Mouse (Mus musculus) limb, embryonic 13.5 days (tissue): ENCODE results near the gene Abl1. TPM values are rescaled to one million over a fixed set of nuclear protein-coding genes. Genes with fewer than 3 reads are reported as not detected.
A peak's percentile ranks its signal among the peaks of the same experiment; 100 is the strongest.

Experiments
- ATAC-seq: fragments of 200-750 bp; cut with Nextera tagmentation; 2 replicates; pipeline ENCODE4 v1.8.0; 2017; ENCODE audit warnings: low read depth, moderate number of reproducible peaks, moderate TSS enrichment; ENCODE audit not compliant: low FRiP score
- H3K27ac ChIP-seq: fragments of 300-500 bp; sonication (generic); 2 replicates; pipeline ENCODE4 v1.5.1; 2015; ENCODE audit warnings: inconsistent platforms, mild to moderate bottlenecking, moderate library complexity
- H3K27me3 ChIP-seq: fragments of 300-500 bp; sonication (generic); 2 replicates; pipeline ENCODE4 v1.6.1; 2015; ENCODE audit warnings: mild to moderate bottlenecking, inconsistent platforms
- H3K36me3 ChIP-seq: fragments of 300-500 bp; sonication (generic); 2 replicates; pipeline ENCODE4 v1.6.1; 2015; ENCODE audit warnings: inconsistent platforms, mild to moderate bottlenecking, moderate library complexity
- H3K4me1 ChIP-seq: fragments of 300-500 bp; sonication (generic); 2 replicates; pipeline ENCODE4 v1.6.1; 2015; ENCODE audit warnings: inconsistent platforms
- H3K4me2 ChIP-seq: fragments of 300-500 bp; sonication (generic); replicated peaks from 2 replicates; pipeline ENCODE4 v1.6.1; 2015; ENCODE audit warnings: inconsistent platforms, mild to moderate bottlenecking, moderate library complexity
- H3K4me3 ChIP-seq: fragments of 300-500 bp; sonication (generic); 2 replicates; pipeline ENCODE4 v1.5.1; 2015; ENCODE audit warnings: moderate library complexity, mild to moderate bottlenecking, inconsistent platforms
- H3K9ac ChIP-seq: fragments of 300-500 bp; sonication (generic); 2 replicates; pipeline ENCODE4 v1.6.1; 2015; ENCODE audit warnings: mild to moderate bottlenecking, inconsistent platforms
- H3K9me3 ChIP-seq: fragments of 300-500 bp; sonication (generic); 2 replicates; pipeline ENCODE4 v1.6.1; 2016; ENCODE audit warnings: inconsistent platforms
- WGBS: fragments of 180-500 bp; shearing (Covaris S2); methylation state at CpG from one replicate; pipeline ENCODE4 v1.1.7; 2015; 5-methylcytosine and 5-hydroxymethylcytosine counted together
- polyA plus RNA-seq: library from polyadenylated mRNA; unstranded; fragments of >200 nt; fragmentation: Nextera tagmentation; extraction: Ambion mirVana; gene quantifications from 2 replicates; pipeline ENCODE4 v1.2.1, GENCODE M21; 2015

The Abl1 gene
- polyA plus RNA-seq, 1 experiment from 2014 or later: 55.9 TPM

GRCm38 (mm10) chr2:31845896-31846691 lies 157.9 kb downstream of the Abl1 start, which contains the start of gene Fibcd1:
Gene Fibcd1 (minus strand): TSS chr2:31846005.
- under 1% methylated on average over 85 of the region's 88 CpGs for WGBS
- H3K36me3 ChIP-seq: no peaks in the 10 kb centered on the region
- H3K4me3 ChIP-seq: peak within 1 kb of the TSS; percentile 59
- peaks cover 27% of the 10 kb centered on the region for H3K4me1 ChIP-seq
- no peaks in the 10 kb centered on the region for H3K9me3 ChIP-seq
- no peak within 1 kb of the TSS for H3K27ac ChIP-seq
- peak; percentile 38; the same call in 1 of the 2 replicates for ATAC-seq
- H3K9ac ChIP-seq: peak within 1 kb of the TSS; percentile 70
- H3K27me3 ChIP-seq: peaks cover 69% of the 10 kb centered on the region
- H3K4me2 ChIP-seq: peak within 1 kb of the TSS; percentile 98

GRCm38 (mm10) chr2:31846692-31847660 lies 158.8 kb downstream of the Abl1 start:
- Histone ChIP-seq H3K9ac (peak overlapping the region; percentile 70), H3K4me3 (peak overlapping the region; percentile 59), H3K4me1 (peaks cover 27% of the 10 kb centered on the region), H3K27ac (no peak overlapping the region), H3K4me2 (peak overlapping the region; percentile 98), H3K9me3 (no peaks in the 10 kb centered on the region), H3K36me3 (no peaks in the 10 kb centered on the region), H3K27me3 (peaks cover 62% of the 10 kb centered on the region)
- 2% methylated on average over 35 of the region's 35 CpGs for WGBS
- ATAC-seq: no peak

- Histone ChIP-seq H3K27me3 (peaks cover 55% of the 10 kb centered on the region), H3K4me1 (peaks cover 27% of the 10 kb centered on the region), H3K27ac (no peak overlapping the region), H3K4me3 (no peak overlapping the region), H3K4me2 (no peak overlapping the region), H3K9me3 (no peaks in the 10 kb centered on the region), H3K36me3 (no peaks in the 10 kb centered on the region), H3K9ac (no peak overlapping the region)
- WGBS: 19% methylated on average over 6 of the region's 6 CpGs
- peak; percentile 20; the same call in 1 of the 2 replicates for ATAC-seq
Measured at GRCm38 (mm10) chr2:31847908-31848307, 159.7 kb downstream of the Abl1 start.

GRCm38 (mm10) chr2:31850141-31850540 lies 162.0 kb downstream of the Abl1 start:
- 40% methylated on average over 12 of the region's 12 CpGs for WGBS
- ATAC-seq: no peak
- H3K36me3 ChIP-seq: no peaks in the 10 kb centered on the region

More at GRCm38 (mm10) chr2:31850141-31850540, 162.0 kb downstream of the Abl1 start:
- H3K9ac ChIP-seq: no peak overlapping the region
- peaks cover 24% of the 10 kb centered on the region for H3K4me1 ChIP-seq
- H3K4me2 ChIP-seq: no peak overlapping the region
- peaks cover 34% of the 10 kb centered on the region for H3K27me3 ChIP-seq
- H3K27ac ChIP-seq: no peak overlapping the region
- H3K9me3 ChIP-seq: no peaks in the 10 kb centered on the region
- H3K4me3 ChIP-seq: no peak overlapping the region

Other genes with a start within 250 kb of the Abl1 start
- gene Ass1, start 218.2 kb upstream of the Abl1 start, polyA plus RNA-seq: 9.7 and 10.9 TPM in 2 replicates
- 89.3 and 91.1 TPM in 2 replicates for gene Fubp3, start 115.7 kb upstream of the Abl1 start, polyA plus RNA-seq
- gene Prdm12, start 48.3 kb upstream of the Abl1 start, polyA plus RNA-seq: not detected in 2 replicates
- 73.7 and 78.1 TPM in 2 replicates for gene Exosc2, start 17.7 kb upstream of the Abl1 start, polyA plus RNA-seq
- 0.14 and 0.23 TPM in 2 replicates for gene Qrfp, start 122.2 kb downstream of the Abl1 start, polyA plus RNA-seq
- gene Fibcd1, start 157.6 kb downstream of the Abl1 start, polyA plus RNA-seq: 0.24 and 0.25 TPM in 2 replicates
- 0.28 and 0.34 TPM in 2 replicates for gene Lamc3, start 198.9 kb downstream of the Abl1 start, polyA plus RNA-seq